Comparison of ENCODE assay signal across 9 mouse cellular contexts in the genomic region with DNA sequence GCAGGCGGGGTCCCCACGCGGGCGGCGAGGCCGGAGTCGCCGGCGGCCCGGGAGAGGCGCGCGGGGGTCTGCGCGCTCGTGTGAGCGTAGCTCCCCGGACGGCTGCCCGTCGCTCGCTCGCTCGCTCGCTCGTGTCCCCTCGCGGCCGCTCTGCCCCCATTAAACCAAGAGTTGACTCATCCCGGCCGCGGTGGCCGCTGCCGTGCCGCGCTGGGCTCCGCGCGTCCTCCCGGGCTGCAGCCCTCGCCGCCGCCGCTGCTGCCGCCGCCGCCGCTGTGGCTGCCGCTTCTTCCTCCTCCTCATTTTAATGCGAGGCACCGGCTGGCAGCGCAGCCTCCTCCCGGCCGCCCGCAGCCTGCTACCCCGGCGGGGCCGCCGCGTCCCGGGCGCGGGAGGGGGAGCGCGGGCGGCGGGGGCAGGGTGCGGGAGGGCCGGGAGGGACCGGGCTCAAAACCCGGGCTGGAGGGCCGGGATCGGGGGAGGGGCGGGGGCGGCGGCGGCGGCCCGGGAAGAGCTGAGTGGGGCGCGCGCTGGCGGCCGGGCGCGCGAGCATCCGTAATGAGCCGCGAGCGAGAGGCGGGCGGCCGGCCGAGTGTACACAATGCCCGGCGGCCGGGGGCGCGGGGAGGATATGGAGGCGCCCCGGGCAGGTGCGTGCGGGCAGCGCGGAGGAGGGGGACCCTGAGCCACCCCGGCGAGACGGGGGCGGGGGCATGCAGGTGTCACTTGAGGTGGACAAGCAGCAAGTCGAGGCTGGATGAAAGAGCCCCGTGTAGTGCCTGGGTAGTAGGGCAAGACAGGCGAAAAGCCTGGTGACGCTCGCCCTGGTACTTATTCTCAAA. TPM values are rescaled to one million over a fixed set of nuclear protein-coding genes. Genes with fewer than 3 reads are reported as not detected.
DNase-seq lines count a peak whose midpoint lies in the region; ATAC-seq lines count a peak whose summit lies in the region.
"Had no signal": no experiment of that assay in that cellular context is flagged by ENCODE, and none has a peak within 500 bp of the region (broad histone marks: within the 10 kb centered on the region; RNA-seq: fewer than 3 reads in every experiment).

No protein-coding gene starts in this region.

- peaks cover 12% of the 10 kb centered on the region for H3K4me1 ChIP-seq in forebrain, embryonic 16.5 days (replicated peaks; ENCODE audit: control insufficient read depth, insufficient read depth, low read length)
- H3K4me1 ChIP-seq in hindbrain, embryonic 14.5 days (replicated peaks; ENCODE audit: control insufficient read depth, insufficient read depth, low read length), result peaks cover 11% of the 10 kb centered on the region
- H3K4me1 ChIP-seq in midbrain, embryonic 16.5 days (ENCODE audit: control insufficient read depth, insufficient read depth, low read length), result peaks cover 10% of the 10 kb centered on the region

- H3K9me3 ChIP-seq in forebrain, embryonic 16.5 days (ENCODE audit: control insufficient read depth, low read length), result no peaks in the 10 kb centered on the region
- no peaks in the 10 kb centered on the region for H3K9me3 ChIP-seq in hindbrain, embryonic 14.5 days (ENCODE audit: control insufficient read depth, low read length)
- no peaks in the 10 kb centered on the region for H3K9me3 ChIP-seq in midbrain, embryonic 16.5 days (replicated peaks; ENCODE audit: control insufficient read depth, low read length, poor library complexity, severe bottlenecking)

- H3K27me3 ChIP-seq in forebrain, embryonic 16.5 days (replicated peaks; ENCODE audit: control insufficient read depth, insufficient read depth, low read length), result no peaks in the 10 kb centered on the region
- H3K27me3 ChIP-seq in hindbrain, embryonic 14.5 days (ENCODE audit: control insufficient read depth, insufficient read depth, low read length), result no peaks in the 10 kb centered on the region
- no peaks in the 10 kb centered on the region for H3K27me3 ChIP-seq in midbrain, embryonic 16.5 days (ENCODE audit: control insufficient read depth, insufficient read depth, low read depth, low read length)

- DNase-seq in layer of hippocampus, adult 11-12 months (ENCODE audit: low spot score), result peak; percentile 34
- no peak for DNase-seq in layer of hippocampus, adult 18-20 months (ENCODE audit: low spot score in 2 of 2)
- peak; percentile 63 for DNase-seq in cerebellum, adult 11 months
- DNase-seq in hindbrain, embryonic 14.5 days (ENCODE audit: low spot score), result peak; percentile 72
- DNase-seq in liver, result peak; percentile 44
- peak; percentile 28 to 75 for DNase-seq in spleen, postnatal 4 days (ENCODE audit: low spot score in 2 of 2)

- peak overlapping the region; percentile 71 for H3K4me3 ChIP-seq in forebrain, embryonic 16.5 days (replicated peaks; ENCODE audit: low read length)
- peak overlapping the region; percentile 69 for H3K4me3 ChIP-seq in hindbrain, embryonic 14.5 days (replicated peaks; ENCODE audit: low read length)
- peak overlapping the region; percentile 74 for H3K4me3 ChIP-seq in midbrain, embryonic 16.5 days (ENCODE audit: low read depth, low read length)

- peak overlapping the region; percentile 70 for H3K9ac ChIP-seq in forebrain, embryonic 16.5 days (replicated peaks; ENCODE audit: low read depth, low read length)
- H3K9ac ChIP-seq in hindbrain, embryonic 14.5 days, result peak overlapping the region; percentile 91
- peak overlapping the region; percentile 86 for H3K9ac ChIP-seq in midbrain, embryonic 16.5 days (ENCODE audit: low read depth, low read length)

- peak overlapping the region; percentile 85 for H3K4me2 ChIP-seq in forebrain, embryonic 16.5 days (ENCODE audit: low read length)
- H3K4me2 ChIP-seq in hindbrain, embryonic 14.5 days (replicated peaks), result peak overlapping the region; percentile 76
- H3K4me2 ChIP-seq in midbrain, embryonic 16.5 days (ENCODE audit: low read length), result peak overlapping the region; percentile 61

- no peaks in the 10 kb centered on the region for H3K36me3 ChIP-seq in forebrain, embryonic 16.5 days (ENCODE audit: control insufficient read depth, insufficient read depth)
- no peaks in the 10 kb centered on the region for H3K36me3 ChIP-seq in hindbrain, embryonic 14.5 days (replicated peaks; ENCODE audit: control insufficient read depth, insufficient read depth)
- H3K36me3 ChIP-seq in midbrain, embryonic 16.5 days (ENCODE audit: control insufficient read depth, insufficient read depth, low read length), result no peaks in the 10 kb centered on the region
- H3K36me3 ChIP-seq: G1E had no signal

- peak overlapping the region; percentile 90 for H3K27ac ChIP-seq in forebrain, embryonic 16.5 days (ENCODE audit: low read length)
- peak overlapping the region; percentile 94 for H3K27ac ChIP-seq in hindbrain, embryonic 14.5 days
- H3K27ac ChIP-seq in midbrain, embryonic 16.5 days (ENCODE audit: low read length), result peak overlapping the region; percentile 89

- under 1% methylated on average over 72 of the region's 115 CpGs for WGBS in forebrain, embryonic 16.5 days
- 1% methylated on average over 55 of the region's 115 CpGs for WGBS in hindbrain, embryonic 14.5 days
- under 1% methylated on average over 59 of the region's 115 CpGs for WGBS in midbrain, embryonic 16.5 days

- ATAC-seq in forebrain, embryonic 16.5 days, result peak; percentile 80
- peak; percentile 88 for ATAC-seq in hindbrain, embryonic 14.5 days (ENCODE audit: low FRiP score)
- ATAC-seq in midbrain, embryonic 16.5 days, result peak; percentile 87

RNA-seq across cellular contexts. Expression of gene Satb1, which starts 19.9 kb away (rescaled TPM):
- total RNA-seq in layer of hippocampus, adult 18-20 months (2021), result 10 to 100 TPM; 67.6 to 74.5 TPM
- 43.2 and 50.9 TPM in 2 replicates for polyA plus RNA-seq in forebrain, embryonic 16.5 days (2015; fragmentation: Nextera tagmentation; extraction: Ambion mirVana)
- 42.6 and 44.1 TPM in 2 replicates for polyA plus RNA-seq in hindbrain, embryonic 14.5 days (2014; fragmentation: Nextera tagmentation; extraction: Ambion mirVana)
- polyA plus RNA-seq in midbrain, embryonic 16.5 days (2015; fragmentation: Nextera tagmentation; extraction: Ambion mirVana), result 19.3 and 22.8 TPM in 2 replicates
- polyA plus RNA-seq: G1E had no signal

Comparison
In these comparisons a context has a peak if more than half of its experiments do, and no peak if none do; other contexts are left out.
1. DNase-seq: peak in layer of hippocampus, adult 11-12 months (single experiment), cerebellum, adult 11 months (single experiment), hindbrain, embryonic 14.5 days (single experiment), liver (single experiment) and spleen, postnatal 4 days (2 of 2); none in layer of hippocampus, adult 18-20 months (0 of 2).
2. Peak in every context shown above with its lines, with median percentiles within 50 percentile points of each other: ATAC-seq, H3K27ac ChIP-seq, H3K4me2 ChIP-seq, H3K4me3 ChIP-seq and H3K9ac ChIP-seq.